Mouse (Mus musculus) liver, embryonic 14.5 days (tissue): Measurements from ENCODE around the gene Cep68.

Experiments used
- CTCF ChIP-seq: IDR thresholded peaks from 2 replicates; pipeline ENCODE4 v1.5.1; 2016; ENCODE audit warnings: antibody characterized with exemption, low read depth, control low read depth
- EP300 ChIP-seq: IDR thresholded peaks from 2 replicates; pipeline ENCODE4 v1.6.1; 2016; ENCODE audit warnings: antibody characterized with exemption, low read depth

DNA sequence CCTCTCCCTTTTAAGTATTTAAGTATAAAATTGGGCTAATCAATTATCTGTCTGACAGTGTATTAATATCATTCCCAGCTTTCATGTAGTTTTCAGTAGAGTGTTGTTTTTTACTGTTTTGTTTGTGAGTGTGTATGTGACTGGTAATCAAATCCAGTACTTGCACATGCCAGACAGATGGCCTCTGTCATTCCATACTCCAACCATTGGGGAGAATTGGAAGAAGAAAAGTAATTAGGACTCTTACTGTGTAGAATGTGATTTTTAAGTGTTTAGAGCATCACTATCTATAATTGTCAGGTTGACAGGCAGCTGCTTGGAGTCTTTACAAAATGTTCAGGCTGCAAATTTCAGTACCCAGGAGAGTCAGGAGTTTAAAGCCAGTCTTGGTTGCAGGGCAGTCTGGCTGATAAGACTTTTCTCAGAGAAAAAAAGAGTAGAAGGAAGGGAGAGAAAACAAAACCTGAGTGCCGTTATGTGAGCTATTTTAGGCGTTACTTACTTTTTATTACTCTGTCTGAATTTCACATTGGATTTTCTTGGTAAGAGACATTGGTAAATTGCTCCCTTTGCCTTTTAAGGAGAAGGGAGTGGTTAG, 42.5 kb downstream of the Cep68 start:
- TF ChIP-seq CTCF: no peak
- no peak for TF ChIP-seq EP300
